Mouse (Mus musculus) thymus, postnatal 36 days (tissue): Measurements from ENCODE around the gene Cracr2a.
A peak's percentile ranks its signal among the peaks of the same experiment; 100 is the strongest.
"Not testable (repeated sequence)": the region's sequence is repeated elsewhere in the genome, so short reads cannot be mapped to it uniquely, and the experiment has no call there.

Experiments used
- DNase-seq, 2 experiments: peaks; one replicate each; pipeline ENCODE4 v3.0.0; 2022; ENCODE audit warnings: mixed read lengths in 2 of 2

The Cracr2a gene

DNA sequence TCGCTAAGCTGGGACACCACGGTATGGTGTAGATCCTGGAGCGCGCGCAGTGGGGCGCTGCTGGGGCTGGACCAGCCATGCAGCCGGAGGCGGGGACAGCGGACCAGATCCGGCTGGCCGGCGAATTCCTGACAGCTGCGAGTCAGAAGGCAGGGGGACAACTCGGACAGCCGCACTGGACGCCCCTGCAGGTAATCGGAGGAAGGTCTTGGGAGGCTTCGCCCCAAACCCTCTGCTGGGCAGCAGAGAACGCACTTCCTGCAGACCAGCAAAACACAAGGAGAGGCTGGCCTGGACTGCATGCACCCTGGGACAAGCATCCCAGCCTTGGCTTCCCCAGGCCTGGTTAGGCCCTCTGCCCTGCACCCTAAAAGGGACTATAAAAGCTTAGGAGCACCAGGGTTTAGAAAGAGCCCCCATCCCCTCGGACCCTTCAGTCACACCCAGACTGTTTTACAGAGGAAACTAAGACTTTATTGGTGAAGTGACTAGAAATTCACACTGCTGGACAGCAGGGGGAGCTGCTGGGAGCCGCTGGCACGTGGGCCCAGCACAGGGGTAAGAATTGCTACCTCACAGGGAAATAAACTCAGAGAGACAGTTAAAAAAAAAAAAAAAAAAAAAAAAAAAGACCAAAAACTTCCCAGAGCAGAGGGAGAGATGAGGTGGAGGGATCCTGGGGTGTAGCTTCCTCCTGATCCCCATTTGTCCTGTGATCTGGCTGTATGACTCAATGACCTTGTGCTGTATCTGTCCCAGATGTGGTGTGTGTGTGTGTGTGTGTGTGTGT, at the start of gene Cracr2a:
Cracr2a (plus strand) TSS at position 108 of the 790 bp plus-strand sequence.
- peak; percentile 91 to 92 for DNase-seq

DNA sequence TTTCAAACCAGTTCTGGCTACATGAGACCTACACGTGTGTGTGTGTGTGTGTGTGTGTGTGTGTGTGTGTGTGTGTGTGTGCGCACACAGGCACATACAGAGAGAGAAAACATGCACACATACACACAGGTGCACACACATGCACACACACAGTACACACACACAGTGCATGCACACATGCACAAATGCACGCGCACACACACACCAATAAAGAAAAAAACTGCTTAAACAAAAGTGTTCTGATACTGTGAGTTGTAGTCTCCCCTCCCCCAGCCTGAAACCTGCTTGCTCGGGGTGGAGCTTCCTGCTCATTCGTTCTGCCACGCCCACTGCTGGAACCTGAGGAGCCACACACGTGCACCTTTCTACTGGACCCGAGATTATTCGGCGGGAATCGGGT, 47.4 kb upstream of the Cracr2a start:
- DNase-seq, result not testable (repeated sequence)

DNA sequence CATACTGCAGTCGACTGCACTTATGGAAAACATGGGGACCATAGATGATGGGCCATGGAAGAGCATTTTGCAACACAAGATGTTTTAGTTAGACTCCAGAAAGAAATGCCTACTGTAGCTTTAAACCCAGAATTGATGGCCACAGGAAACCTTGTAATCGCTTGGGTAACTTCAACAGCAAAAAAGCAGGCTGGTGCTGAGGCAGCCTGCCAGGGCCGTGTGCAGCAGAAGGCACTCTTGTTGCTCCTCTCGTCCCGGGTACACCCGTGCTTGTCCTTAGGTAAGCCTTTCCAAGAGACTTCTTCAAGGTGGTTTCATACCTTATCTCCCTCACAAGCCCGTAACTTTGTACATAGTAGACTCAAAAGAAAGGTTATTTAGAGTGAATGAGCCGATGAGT, 40.0 kb upstream of the Cracr2a start:
- DNase-seq, result no peak

DNA sequence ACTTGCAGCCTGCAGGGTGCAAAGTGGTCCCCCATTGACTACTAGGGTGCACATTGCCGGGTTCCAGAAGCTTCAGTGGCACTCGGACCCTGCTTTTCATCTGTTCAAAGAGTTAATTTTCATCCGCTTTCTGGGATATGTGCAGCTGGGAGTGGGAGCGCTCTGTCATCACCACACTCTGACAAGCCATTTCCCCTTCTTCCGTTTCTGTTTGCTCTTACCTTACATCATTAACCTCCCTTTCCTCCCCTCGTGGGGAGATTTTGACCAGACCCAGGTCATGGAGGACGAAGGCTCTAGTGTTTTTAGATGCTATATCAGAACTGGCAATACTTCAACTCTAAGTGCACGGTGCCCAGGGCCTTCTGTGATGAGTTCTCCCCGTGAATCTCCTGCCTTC, 38.8 kb upstream of the Cracr2a start:
- no peak for DNase-seq

DNA sequence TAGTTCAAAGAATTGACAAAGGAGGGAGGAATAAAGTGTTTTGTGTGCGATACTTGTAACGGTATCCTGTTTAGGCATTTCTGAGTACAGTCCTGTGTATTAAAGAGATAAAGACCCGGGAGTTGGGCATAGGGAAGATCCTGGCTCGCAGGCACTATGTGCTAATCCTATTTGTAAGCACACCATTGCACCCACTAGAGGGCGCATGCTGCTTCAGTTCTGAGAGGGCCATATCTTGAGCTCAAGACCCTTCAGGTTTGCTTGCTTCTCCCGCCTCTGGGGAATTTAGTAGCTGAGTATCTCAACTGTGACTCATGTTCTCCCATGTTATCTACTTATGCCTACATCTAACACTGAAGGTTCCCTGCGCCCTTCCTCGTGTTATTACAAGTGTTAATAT, 36.7 kb upstream of the Cracr2a start:
- DNase-seq, result peak; percentile 61

DNA sequence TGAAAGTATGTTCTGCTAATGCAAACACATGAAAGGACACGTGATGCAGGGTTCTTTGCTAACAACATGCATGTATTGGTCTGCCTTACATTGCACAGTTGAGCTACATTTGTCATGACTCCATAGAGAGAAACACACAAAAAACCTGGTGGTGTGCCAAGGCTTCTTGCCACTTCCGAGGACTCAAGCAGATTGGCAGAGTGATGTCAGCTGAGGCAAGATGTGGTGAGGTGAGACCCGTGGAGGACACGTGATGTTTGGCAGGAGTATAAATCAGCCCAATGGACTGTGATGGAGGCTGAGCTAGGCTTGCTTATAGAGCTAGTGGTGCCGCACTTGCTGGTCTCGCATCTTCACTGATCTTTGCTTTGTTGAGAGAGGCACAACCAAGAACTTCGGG, 32.5 kb upstream of the Cracr2a start:
- DNase-seq, result no peak

DNA sequence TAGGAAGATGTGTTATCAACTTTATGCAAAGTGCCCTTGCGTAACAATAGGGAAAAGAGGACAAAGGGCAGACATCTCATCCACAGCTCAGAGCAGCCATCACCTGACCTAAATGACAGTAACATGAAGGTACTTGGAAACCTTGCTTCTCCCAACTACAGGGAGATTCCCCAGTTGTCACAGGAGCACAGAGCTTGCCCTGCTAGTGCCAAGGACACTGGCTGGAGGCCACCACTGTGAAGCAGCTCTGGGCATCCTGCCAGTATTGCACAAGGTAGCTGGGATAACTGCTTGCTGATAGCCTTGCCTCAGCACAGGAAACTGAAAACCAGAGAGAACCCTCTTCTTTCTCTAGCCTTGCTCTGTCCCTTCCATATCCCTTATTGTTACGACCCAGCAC, 31.7 kb upstream of the Cracr2a start:
- DNase-seq, result no peak

DNA sequence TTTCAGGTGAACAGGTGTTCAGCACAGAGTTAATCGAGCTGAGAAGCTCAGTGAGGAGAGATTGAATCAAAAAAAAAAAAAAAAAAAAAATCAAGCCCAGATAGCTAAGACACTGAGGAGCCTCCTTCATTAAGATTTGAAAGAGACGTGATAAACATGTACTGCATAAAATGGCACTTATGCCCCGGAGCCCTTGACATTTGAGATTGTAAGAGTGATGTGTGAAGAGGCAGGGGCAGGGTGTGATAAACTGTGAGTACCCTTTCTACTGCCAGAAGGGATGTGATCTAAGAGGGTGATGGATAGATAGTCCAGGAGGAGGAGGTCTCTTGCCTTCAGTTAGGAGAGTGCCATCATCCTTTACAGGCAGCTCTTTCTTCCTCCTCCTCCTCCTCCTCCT, 30.9 kb upstream of the Cracr2a start:
- no peak for DNase-seq

DNA sequence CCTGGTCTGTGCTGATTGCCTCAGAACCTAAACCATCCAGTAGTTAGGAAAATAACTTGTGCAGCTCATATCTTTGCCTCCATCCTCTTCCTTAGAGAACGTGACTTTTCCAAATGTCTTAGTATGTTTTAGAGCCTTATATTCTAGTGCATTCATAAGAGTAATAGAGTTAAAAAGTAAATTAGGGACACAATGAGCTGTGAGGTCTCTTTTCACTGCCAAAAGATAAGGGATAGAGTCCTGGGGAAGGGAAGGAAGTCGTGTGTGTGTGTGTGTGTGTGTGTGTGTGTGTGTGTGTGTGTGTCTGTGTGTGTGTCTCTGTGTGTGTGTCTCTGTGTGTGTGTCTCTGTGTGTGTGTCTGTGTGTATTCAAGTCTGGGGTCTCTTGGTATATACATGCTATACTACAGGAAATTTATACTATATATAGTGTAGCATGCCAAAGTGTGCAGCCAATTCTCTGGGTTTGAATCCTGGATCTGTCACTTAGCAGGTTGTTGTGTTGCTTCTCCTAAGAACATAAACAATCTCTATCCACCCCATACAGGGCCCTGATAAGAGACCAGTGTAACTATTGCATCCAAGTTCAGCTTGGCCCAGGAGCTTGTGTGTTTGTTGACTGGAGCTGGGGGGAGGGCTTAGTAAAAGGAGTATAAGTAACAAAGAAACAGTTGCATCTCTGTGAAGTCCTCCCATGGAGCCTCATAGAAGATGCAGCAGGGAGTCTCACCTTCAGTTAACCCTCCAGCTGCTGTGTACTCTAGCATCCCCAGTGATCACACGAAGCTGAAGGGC, 29.5 kb upstream of the Cracr2a start:
- DNase-seq, result no peak

DNA sequence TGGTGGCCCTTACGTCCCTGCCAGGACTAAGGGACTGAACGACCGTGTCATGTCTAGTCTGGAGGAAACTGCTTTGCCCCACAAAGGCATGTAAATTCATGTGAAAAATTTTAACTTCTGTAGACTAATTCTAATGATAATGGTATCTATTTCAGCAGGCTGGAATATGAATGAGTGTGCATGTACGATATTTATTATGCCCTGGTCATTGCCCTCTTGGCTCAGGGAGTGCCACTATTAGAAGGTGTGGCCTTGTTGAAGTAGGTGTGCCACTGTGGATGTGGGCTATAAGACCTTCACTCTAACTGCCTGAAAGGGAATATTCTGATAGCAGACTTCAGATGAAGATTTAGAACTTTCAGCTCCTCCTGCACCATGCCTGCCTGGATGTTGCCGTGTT, 28.8 kb upstream of the Cracr2a start:
- DNase-seq, result no peak

DNA sequence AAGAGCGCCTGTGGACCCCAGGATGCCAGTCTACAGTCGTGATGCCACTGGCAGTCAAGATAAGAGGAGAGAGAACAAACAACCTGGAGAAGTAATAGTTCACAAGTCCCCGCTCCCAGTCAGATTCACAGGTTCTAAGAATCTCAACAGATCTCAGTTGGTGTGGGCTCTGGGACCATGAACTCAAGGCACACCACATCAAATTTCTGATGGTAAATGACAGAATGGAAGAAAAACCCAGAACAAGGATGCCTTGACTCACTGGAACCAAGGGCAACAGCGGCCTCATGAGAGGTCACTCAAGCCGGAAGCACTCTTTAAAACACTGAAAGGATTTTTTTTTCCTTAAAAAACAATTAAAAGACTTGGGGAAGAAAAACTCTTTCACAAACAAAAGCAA, 27.4 kb upstream of the Cracr2a start:
- no peak for DNase-seq

DNA sequence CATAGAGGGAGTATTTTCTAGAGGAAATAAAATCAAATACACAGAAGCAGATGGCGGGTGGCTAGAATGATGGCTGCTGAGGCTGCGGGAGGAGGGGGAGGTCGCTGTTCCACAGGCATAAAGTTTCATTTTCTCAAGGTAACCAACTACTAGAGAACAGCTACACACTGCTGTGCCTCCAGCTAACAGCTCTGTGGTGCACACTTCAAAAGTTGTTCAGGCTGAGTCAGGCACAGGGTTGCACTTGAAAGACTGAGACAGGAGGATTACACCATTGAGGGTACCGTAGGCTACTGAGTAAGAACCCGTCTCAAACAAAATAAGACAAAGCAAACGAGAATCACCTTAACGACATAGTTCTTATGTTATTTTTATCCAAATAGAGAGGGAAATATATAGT, 24.1 kb upstream of the Cracr2a start:
- DNase-seq, result no peak

DNA sequence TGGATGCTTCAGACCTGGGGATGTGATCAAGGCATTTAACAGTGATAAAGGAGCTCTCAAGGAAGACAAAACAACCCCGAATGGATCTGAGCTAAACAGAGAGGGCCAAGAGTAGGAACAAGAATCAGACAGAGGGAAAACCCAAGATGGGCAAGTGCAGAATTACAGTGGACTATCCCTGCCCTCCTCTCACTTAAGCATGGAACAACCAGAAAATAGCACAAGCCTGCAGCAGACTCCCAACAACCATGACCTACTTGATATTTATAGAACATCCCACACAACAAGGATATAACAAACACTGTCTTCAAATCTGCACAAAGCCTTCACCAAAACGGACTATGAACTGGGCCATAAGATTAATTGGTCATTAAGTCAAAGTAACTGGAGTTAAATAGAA, 23.0 kb upstream of the Cracr2a start:
- no peak for DNase-seq

DNA sequence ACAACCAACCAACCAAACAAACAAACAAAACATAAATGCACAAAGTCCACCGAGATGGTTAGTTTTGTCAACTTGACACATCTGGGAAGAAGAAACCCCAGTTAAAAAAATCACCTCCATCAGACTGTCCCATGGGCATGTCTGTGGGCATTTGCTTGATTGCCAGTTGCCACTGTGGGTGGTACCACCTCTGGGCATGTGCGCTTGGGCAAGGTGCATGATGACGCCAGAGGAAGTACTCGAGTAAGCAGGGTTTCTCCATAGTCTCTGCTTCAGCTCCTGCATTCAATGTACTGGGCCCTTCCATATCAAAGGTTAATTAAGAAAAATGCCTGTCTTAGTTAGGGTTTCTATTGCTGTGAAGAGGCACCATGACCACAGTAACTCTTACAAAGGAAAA, 21.9 kb upstream of the Cracr2a start:
- no peak for DNase-seq

DNA sequence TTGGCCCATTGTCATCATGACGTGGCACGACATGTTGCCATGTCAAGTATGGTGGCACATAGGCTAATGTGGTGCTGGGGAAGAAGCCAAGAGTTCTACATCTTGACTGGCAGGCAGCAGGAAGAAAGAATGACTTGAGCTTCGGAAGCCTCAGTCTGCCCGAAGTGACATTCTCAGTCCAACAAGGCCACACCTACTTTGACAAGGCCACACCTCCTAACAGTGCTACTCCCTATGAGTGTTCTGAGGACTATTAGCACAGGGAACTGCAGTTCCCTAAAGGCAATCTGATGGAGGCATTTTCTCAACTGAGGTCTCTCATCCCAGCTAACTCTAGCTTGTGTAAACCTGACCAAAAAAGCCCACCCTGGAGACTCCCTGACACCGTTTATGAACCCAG, 21.5 kb upstream of the Cracr2a start:
- DNase-seq, result no peak

DNA sequence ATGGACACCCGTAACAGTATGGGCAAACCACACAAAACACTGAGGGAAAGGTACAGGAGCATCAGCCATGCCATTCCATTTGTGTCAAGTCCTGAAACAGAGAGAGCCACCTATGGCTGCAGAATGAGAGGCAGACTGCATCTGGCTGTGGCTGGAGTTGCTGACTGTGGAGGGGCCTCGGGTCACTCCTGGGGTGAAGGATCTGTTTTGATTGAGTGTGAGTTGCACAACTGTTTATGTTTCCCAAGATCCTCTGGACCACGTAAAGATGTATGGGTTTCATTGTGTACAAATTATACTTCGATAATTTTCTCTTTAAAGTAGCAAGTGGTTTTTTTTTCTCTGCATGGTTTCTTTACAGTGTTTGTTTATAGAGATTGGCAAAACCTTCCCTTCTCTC, 20.6 kb upstream of the Cracr2a start:
- DNase-seq, result no peak

DNA sequence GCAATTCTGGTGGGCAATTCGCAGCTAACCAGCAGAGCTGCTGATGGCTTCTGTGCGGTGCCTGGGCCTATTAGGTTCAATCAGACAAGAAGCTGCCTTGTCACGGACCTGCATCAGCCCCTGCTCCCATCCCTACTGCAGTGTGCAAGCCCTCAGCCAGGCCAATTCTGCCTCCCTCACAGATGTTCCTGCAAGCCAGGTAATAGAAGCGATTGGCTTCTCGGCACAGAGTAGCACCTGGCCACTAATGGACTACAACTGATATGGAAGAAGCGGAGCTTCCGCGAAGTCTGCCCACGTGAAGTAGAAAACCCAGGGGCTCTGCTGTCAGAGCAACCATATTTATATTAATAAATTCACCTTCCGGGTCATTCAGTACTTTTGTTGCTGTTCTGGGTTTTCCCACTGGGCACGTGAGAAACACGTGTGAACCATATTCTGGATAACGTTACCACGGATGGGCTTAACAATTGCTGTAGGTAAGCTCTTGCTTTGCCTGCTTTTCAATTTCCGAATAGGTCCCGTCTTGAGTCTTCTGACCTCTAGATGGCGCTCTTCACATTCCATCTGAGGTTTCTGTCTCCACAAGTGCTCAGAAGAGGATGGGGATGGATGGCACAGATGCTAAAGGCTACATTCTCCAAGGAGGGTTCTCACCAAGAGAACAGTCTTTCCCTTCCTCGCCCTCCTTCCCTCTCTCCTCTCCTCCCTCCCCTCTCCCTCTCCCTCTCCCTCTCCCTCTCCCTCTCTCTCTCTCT, 19.3 kb upstream of the Cracr2a start:
- DNase-seq, result peak; percentile 37 to 43

DNA sequence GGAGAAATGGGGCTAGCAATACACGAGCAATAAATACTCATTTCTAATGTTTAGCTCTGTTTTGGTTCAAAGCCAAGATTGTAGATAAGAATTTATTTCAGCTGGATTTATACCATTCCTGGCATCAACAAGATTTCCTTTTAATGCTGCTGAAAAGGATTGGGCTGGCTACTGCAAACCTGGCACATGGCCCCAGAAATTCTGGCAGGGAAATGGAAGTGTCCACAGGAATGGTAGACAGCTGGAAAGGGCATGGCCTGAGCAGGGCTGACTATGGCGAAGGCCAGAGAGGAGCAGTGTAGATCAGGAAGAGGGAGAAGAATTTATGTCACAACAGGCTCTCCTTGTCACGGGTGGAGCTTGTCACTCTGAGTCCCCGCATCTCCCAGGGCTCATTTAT, 14.5 kb upstream of the Cracr2a start:
- DNase-seq, result no peak

DNA sequence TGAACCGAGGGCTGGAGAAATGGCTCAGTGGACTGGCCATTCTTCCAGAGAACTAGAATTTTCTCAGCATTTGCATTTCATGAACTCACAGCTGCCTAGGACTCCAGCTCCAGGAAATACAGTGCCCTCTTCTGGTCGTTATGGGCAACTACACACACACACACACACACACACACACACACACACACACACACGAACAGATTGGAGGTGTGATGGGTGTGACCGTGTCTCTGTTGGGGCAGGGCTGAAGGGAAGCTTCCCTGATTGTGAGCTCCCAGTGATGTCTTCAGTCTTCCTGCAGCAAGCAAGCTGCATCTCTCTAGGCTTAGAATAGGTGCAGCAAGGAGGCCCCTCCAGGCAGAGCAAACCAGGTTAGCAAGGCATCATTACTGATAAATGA, 8.2 kb upstream of the Cracr2a start:
- no peak for DNase-seq

DNA sequence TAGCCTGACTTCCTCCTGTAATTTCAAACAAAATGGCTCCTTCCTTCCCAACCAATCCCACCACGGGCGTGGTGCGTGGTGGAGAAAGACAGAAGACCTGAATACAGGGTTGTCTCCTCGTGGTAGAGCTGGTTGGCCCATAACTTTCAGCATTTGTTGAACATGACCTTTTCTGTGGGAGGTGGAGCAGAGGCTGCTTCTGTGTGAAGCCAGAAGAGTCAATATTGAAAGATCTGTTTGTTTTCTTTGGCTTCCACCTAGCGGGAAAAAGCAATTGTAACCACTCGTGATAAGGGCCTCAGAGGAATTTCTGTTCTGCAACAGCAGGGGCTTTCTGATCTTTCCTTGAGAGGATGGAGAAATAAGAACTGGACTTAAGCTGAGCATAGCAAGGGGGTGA, 5.6 kb upstream of the Cracr2a start:
- no peak for DNase-seq

DNA sequence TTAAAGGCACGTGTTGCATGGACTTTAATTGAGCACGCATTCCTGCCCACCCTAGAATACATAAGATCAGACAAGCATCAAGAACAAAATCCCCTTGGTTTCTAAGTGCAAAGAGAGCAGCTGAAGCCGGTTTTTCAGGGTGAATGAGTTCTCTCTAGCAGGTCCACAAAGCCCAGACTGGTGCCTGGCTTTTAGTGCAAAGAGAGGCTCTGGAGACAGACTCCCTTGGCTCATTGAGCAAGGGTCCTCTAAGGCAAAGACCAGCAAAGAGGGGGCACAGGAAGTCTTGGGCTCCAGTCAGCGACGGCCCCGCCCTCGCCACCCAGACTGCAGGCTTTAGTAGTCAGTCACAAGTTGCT, 287 bp upstream of the Cracr2a start:
- no peak for DNase-seq

DNA sequence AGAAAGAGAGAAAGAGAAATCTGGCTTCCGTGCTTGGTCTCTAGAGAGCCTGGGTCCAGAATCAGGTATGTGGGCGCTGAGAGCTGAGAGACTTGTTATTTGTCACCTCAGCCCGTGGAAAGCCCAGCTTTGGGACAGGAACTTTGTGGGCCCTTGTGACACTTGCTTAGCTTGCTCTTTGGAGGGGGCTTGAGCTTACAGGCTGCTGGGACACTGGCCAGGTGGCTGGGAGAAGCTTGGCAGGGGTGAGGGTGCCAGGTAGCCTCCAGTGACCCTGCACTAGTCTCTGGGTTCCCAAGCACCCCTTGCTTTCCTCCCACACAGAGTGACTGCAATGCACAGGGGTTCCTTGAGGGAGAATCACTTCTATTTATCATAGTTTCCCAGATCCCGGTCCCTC, 2.4 kb downstream of the Cracr2a start:
- no peak for DNase-seq

DNA sequence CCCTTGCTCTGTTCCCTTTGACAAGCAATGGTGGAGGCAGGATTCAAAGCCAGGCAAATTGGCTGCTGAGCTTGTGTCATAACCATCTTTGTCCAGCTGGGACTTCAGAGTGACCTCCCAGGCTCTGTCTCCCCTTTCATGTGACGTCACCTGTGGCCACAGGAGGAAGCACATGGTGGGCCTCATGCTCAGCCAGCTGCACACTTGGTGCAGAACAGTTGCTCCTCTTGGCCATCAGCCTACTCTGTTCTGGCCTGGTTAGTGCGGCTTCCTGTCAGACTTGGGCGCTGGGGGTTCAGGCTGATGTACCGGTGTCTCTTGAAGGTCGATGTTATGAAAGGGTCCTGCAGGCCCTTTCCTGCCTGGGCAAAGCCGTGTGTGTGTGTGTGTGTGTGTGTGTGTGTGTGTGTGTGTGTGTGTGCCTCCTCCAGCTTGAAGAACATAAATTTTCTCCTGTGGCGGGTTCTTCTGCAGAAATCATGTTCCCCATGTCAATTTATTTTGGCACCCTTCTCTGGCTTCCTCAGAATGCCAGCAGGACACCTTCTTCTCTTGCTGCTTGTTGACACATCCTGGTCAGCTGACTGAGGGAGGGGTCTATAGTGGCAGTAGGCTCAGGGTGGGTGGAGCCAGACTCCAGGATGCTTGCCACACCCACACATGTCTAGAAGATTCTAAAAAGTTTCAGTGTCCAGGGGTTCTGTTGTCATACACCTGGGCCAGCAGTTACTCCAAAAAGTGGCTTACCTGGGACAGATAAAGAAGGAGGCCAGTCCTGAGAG, 5.0 kb downstream of the Cracr2a start:
- peak in 1 of 2 experiments; percentile 53 for DNase-seq
